Mouse (Mus musculus) heart, embryonic 12.5 days (tissue): ENCODE results near the gene Ism2. TPM values are rescaled to one million over a fixed set of nuclear protein-coding genes. Genes with fewer than 3 reads are reported as not detected.

Experiments used
- ATAC-seq: fragments of 200-750 bp; cut with Nextera tagmentation; 2 replicates; pipeline ENCODE4 v1.8.0; 2017; ENCODE audit warnings: moderate TSS enrichment, moderate library complexity; ENCODE audit not compliant: insufficient number of reproducible peaks, low FRiP score
- H3K27ac ChIP-seq: fragments of 300-500 bp; sonication (generic); 2 replicates; pipeline ENCODE4 v1.5.1; 2016; ENCODE audit warnings: mild to moderate bottlenecking, moderate library complexity; ENCODE audit not compliant: poor library complexity, severe bottlenecking
- H3K27me3 ChIP-seq: fragments of 300-500 bp; sonication (generic); replicated peaks from 2 replicates; pipeline ENCODE4 v1.6.1; 2016; ENCODE audit warnings: mild to moderate bottlenecking, moderate library complexity
- H3K36me3 ChIP-seq: fragments of 300-500 bp; sonication (generic); 2 replicates; pipeline ENCODE4 v1.6.1; 2016; ENCODE audit warnings: mild to moderate bottlenecking, moderate library complexity
- H3K4me1 ChIP-seq: fragments of 300-500 bp; sonication (generic); replicated peaks from 2 replicates; pipeline ENCODE4 v1.6.1; 2016; ENCODE audit warnings: mild to moderate bottlenecking
- H3K4me2 ChIP-seq: fragments of 300-500 bp; sonication (generic); 2 replicates; pipeline ENCODE4 v1.6.1; 2016; ENCODE audit warnings: mild to moderate bottlenecking, moderate library complexity
- H3K4me3 ChIP-seq: fragments of 300-500 bp; sonication (generic); 2 replicates; pipeline ENCODE4 v1.5.1; 2016; ENCODE audit warnings: mild to moderate bottlenecking
- H3K9ac ChIP-seq: fragments of 300-500 bp; sonication (generic); 2 replicates; pipeline ENCODE4 v1.6.1; 2016; ENCODE audit warnings: mild to moderate bottlenecking, moderate library complexity
- H3K9me3 ChIP-seq: fragments of 300-500 bp; sonication (generic); replicated peaks from 2 replicates; pipeline ENCODE4 v1.6.1; 2016; ENCODE audit warnings: mild to moderate bottlenecking, moderate library complexity
- WGBS: fragments of 180-500 bp; shearing (Covaris S2); methylation state at CpG from one replicate; pipeline ENCODE4 v1.1.7; 2016; 5-methylcytosine and 5-hydroxymethylcytosine counted together
- polyA plus RNA-seq: library from polyadenylated mRNA; unstranded; fragments of >200 nt; fragmentation: Nextera tagmentation; extraction: Ambion mirVana; gene quantifications from 2 replicates; pipeline ENCODE4 v1.2.1, GENCODE M21; 2016

The Ism2 gene
- polyA plus RNA-seq: 0.92 and 1.1 TPM in 2 replicates

- H3K36me3 ChIP-seq: no peaks in the 10 kb centered on the region
Observed at GRCm38 (mm10) chr12:87299657-87300440, at the start of gene Ism2. Ism2 (minus strand) TSS chr12:87299705.

GRCm38 (mm10) chr12:87348029-87348428 lies 48.5 kb upstream of the Ism2 start:
- Histone ChIP-seq H3K27ac (no peak overlapping the region), H3K27me3 (no peaks in the 10 kb centered on the region), H3K4me2 (no peak overlapping the region), H3K4me3 (no peak overlapping the region), H3K9me3 (no peaks in the 10 kb centered on the region), H3K9ac (no peak overlapping the region), H3K36me3 (peaks cover 27% of the 10 kb centered on the region), H3K4me1 (0 out of 2 replicates have a peak, but pooled peaks cover 3% of the 10 kb centered on the region)
- no peak for ATAC-seq
- 78% methylated on average over 2 of the region's 2 CpGs for WGBS

More at GRCm38 (mm10) chr12:87299657-87300440, at the start of gene Ism2:
- Histone ChIP-seq H3K9me3 (no peaks in the 10 kb centered on the region), H3K4me3 (peak within 1 kb of the TSS; percentile 81), H3K27me3 (peaks cover 8% of the 10 kb centered on the region; the same call in 1 of the 2 replicates), H3K27ac (no peak within 1 kb of the TSS), H3K9ac (peak within 1 kb of the TSS; percentile 80), H3K4me2 (peak within 1 kb of the TSS; percentile 99), H3K4me1 (peaks cover 10% of the 10 kb centered on the region)
- under 1% methylated on average over 86 of the region's 86 CpGs for WGBS
- ATAC-seq: peak; percentile 71

DNA sequence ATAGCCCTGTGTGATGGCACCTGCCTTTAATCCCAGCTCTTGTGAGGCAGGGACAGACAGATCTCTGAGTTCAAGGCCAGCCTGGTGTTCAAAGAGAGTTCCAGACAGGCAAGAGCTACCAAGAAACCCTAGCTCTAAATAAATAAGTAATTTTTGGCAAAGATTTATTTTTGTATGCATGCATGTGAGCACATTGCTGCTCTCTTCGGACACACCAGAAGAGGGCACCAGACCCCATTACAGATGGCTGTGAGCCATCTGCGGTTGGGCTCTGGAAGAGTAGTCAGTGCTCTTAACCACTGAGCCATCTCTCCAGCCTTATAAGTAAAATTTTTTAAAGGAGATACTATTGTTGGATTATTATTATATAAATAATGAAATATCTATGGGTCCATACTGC lies 48.0 kb upstream of the Ism2 start:
- no peak overlapping the region for H3K4me2 ChIP-seq
- no peak overlapping the region for H3K9ac ChIP-seq
- H3K9me3 ChIP-seq: no peaks in the 10 kb centered on the region
- ATAC-seq: no peak
- H3K27me3 ChIP-seq: no peaks in the 10 kb centered on the region
- WGBS: 91% methylated on average over 2 of the region's 2 CpGs
- no peak overlapping the region for H3K27ac ChIP-seq
- peaks cover 27% of the 10 kb centered on the region for H3K36me3 ChIP-seq
- H3K4me1 ChIP-seq: 0 out of 2 replicates have a peak, but pooled peaks cover 3% of the 10 kb centered on the region
- H3K4me3 ChIP-seq: no peak overlapping the region

DNA sequence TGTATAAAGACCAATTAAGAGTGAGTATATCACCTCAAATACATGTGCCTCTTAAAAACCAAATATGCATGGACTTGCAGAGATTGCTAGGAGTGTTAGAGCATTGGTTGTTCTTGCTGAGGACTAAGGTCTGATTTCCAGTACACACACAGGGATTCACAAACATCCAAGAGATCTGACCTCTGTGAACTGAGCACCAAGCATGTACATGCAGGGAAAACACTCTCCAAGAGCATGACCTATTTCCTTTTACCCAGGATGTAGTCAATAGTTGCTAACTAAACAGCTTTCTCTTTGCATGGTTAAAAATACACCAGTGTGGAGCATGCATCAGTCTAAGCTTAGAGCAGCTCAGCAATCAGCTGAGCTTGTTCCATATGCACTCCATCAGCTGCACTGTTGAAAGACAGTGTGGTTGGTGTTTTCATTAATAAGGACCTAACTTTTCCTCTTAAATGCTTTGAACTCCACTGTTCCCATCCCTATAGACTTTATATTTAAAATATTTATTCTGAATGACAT lies 43.6 kb upstream of the Ism2 start:
- Histone ChIP-seq H3K4me1 (0 out of 2 replicates have a peak, but pooled peaks cover 3% of the 10 kb centered on the region), H3K36me3 (peaks cover 41% of the 10 kb centered on the region), H3K27ac (no peak overlapping the region), H3K27me3 (no peaks in the 10 kb centered on the region), H3K9me3 (no peaks in the 10 kb centered on the region), H3K4me3 (no peak overlapping the region), H3K9ac (no peak overlapping the region), H3K4me2 (no peak overlapping the region)
- no peak for ATAC-seq

DNA sequence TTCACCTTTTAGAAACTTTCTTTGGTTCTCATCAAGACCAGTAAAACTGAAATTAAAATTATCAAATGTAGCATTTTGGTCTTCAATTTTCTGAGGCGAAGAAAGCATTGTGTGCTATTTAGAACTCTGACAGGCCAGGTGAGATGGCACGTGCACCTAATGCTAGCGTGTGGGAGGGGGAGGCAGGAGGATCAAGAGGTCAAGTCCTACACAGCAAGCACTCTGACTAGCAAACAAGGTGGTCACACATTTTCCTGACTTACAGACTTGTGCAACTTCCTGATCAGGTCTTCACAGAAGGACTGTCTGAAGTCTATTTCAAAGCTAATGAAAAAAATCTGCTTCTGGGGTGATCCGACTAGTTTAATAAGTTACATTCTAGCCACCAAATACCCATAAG lies 38.6 kb upstream of the Ism2 start:
- 0 out of 2 replicates have a peak, but pooled peaks cover under 1% of the 10 kb centered on the region for H3K4me1 ChIP-seq
- H3K36me3 ChIP-seq: peaks cover 24% of the 10 kb centered on the region
- H3K9me3 ChIP-seq: no peaks in the 10 kb centered on the region
- H3K9ac ChIP-seq: no peak overlapping the region
- H3K4me2 ChIP-seq: no peak overlapping the region
- WGBS: 87% methylated on average over 4 of the region's 4 CpGs
- no peak for ATAC-seq
- H3K27me3 ChIP-seq: no peaks in the 10 kb centered on the region
- H3K4me3 ChIP-seq: no peak overlapping the region
- H3K27ac ChIP-seq: no peak overlapping the region

- WGBS: 38% methylated on average over 2 of the region's 2 CpGs
- no peak overlapping the region for H3K9ac ChIP-seq
- H3K9me3 ChIP-seq: no peaks in the 10 kb centered on the region
- no peak overlapping the region for H3K4me2 ChIP-seq
- no peak overlapping the region for H3K4me3 ChIP-seq
- H3K27ac ChIP-seq: no peak overlapping the region
- no peak for ATAC-seq
- peaks cover 12% of the 10 kb centered on the region; the same call in 1 of the 2 replicates for H3K36me3 ChIP-seq
- no peaks in the 10 kb centered on the region for H3K27me3 ChIP-seq
- H3K4me1 ChIP-seq: peaks cover 6% of the 10 kb centered on the region; the same call in 1 of the 2 replicates
Observed at GRCm38 (mm10) chr12:87334886-87335285, 35.4 kb upstream of the Ism2 start.

- Histone ChIP-seq H3K27ac (no peak overlapping the region), H3K9ac (no peak overlapping the region), H3K36me3 (peaks cover 12% of the 10 kb centered on the region; the same call in 1 of the 2 replicates), H3K27me3 (no peaks in the 10 kb centered on the region), H3K4me2 (no peak overlapping the region), H3K9me3 (no peaks in the 10 kb centered on the region), H3K4me3 (no peak overlapping the region), H3K4me1 (peaks cover 6% of the 10 kb centered on the region; the same call in 1 of the 2 replicates)
- ATAC-seq: no peak
Observed at GRCm38 (mm10) chr12:87333794-87334193, 34.3 kb upstream of the Ism2 start.

DNA sequence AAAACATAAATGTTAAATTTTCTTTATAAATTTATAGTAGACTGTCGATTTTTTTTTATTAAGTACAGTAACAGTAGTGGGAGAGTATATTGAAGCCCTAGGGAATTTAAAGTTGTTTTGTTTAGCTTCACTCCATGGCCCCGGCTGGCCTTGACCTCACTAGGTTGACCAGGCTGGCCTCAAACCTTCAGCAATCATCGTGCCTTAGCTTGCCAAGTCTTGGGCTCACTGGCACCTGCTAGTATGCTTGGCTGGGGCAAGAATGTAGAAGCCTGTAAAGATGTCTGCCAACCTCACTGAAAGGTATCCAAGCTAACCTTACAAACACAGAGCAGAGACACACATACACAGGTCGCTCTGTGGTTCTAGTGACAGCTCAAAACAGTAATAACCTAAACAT lies 33.0 kb upstream of the Ism2 start:
- no peak for ATAC-seq
- peaks cover 12% of the 10 kb centered on the region for H3K4me1 ChIP-seq
- 83% methylated on average over 4 of the region's 4 CpGs for WGBS
- H3K9me3 ChIP-seq: no peaks in the 10 kb centered on the region
- H3K4me3 ChIP-seq: no peak overlapping the region
- no peaks in the 10 kb centered on the region for H3K27me3 ChIP-seq
- no peak overlapping the region for H3K27ac ChIP-seq
- H3K36me3 ChIP-seq: peaks cover 10% of the 10 kb centered on the region; the same call in 1 of the 2 replicates
- no peak overlapping the region for H3K4me2 ChIP-seq
- H3K9ac ChIP-seq: no peak overlapping the region

DNA sequence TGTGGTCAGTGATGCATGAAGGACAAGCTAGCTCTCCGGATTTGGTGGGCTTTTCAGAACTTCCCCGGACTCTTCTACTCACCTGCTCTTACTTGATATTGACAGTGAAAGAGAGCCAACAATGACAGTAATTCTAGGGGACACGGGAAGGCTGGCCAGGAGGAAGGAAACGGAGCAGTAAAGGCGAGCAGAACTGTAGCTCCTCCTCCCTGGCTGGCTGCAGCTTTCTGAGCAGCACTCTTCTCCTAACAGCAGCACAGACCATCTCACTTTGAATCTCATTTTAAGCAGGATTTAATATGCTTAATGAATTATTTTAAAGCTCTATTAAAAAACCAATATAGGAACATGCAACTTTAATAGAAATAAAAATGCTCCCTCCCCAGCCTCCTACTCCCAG lies 32.4 kb upstream of the Ism2 start:
- Histone ChIP-seq H3K9ac (no peak overlapping the region), H3K36me3 (peaks cover 8% of the 10 kb centered on the region; the same call in 1 of the 2 replicates), H3K4me3 (no peak overlapping the region), H3K9me3 (no peaks in the 10 kb centered on the region), H3K4me2 (no peak overlapping the region), H3K27ac (no peak overlapping the region), H3K27me3 (no peaks in the 10 kb centered on the region), H3K4me1 (peaks cover 13% of the 10 kb centered on the region)
- no peak for ATAC-seq
- WGBS: 60% methylated on average over 5 of the region's 5 CpGs

DNA sequence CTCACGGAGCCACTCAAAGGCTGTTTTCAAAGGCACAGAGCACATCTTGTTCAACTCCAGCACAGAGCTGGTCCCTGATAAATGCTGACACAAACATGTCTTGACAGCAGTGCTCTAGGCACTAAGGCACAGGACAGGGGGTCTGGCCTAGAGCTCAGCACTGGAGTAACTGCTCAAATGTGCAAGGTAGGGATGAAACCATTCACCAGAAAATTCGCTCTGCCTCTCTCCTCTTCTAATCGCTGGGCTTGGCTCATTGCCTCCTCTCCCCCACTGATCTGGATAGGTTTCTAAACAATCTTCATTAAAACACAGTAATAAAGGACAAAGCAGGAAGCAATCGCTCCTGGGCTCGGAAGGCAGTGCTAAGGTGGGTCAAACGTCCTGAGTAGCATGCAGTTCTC lies 31.6 kb upstream of the Ism2 start:
- H3K4me1 ChIP-seq: peaks cover 13% of the 10 kb centered on the region
- H3K27me3 ChIP-seq: no peaks in the 10 kb centered on the region
- H3K4me3 ChIP-seq: no peak overlapping the region
- no peak overlapping the region for H3K9ac ChIP-seq
- WGBS: 59% methylated on average over 6 of the region's 6 CpGs
- H3K27ac ChIP-seq: no peak overlapping the region
- H3K9me3 ChIP-seq: no peaks in the 10 kb centered on the region
- H3K36me3 ChIP-seq: peaks cover 8% of the 10 kb centered on the region; the same call in 1 of the 2 replicates
- ATAC-seq: no peak
- H3K4me2 ChIP-seq: no peak overlapping the region

GRCm38 (mm10) chr12:87330213-87330612 lies 30.7 kb upstream of the Ism2 start:
- WGBS: 52% methylated on average over 2 of the region's 2 CpGs

More at GRCm38 (mm10) chr12:87330213-87330612, 30.7 kb upstream of the Ism2 start:
- H3K4me2 ChIP-seq: no peak overlapping the region
- H3K9ac ChIP-seq: no peak overlapping the region
- no peak for ATAC-seq
- no peaks in the 10 kb centered on the region for H3K9me3 ChIP-seq
- peaks cover 13% of the 10 kb centered on the region for H3K4me1 ChIP-seq
- no peaks in the 10 kb centered on the region for H3K27me3 ChIP-seq
- no peak overlapping the region for H3K27ac ChIP-seq
- no peak overlapping the region for H3K4me3 ChIP-seq
- H3K36me3 ChIP-seq: peaks cover 3% of the 10 kb centered on the region; the same call in 1 of the 2 replicates
